Mouse (Mus musculus) ovary, postnatal 10 days (tissue): ENCODE data around the gene Vmn2r37.
"Not testable (repeated sequence)": the region's sequence is repeated elsewhere in the genome, so short reads cannot be mapped to it uniquely, and the experiment has no call there.

ENCODE experiments used
- DNase-seq: peaks from one replicate; pipeline ENCODE4 v3.0.0; 2022; ENCODE audit warnings: low spot score

The Vmn2r37 gene

GRCm38 (mm10) chr7:9223553-9223952 lies at the start of gene Vmn2r37:
Gene Vmn2r37 (minus strand): TSS chr7:9223653.
- not testable (repeated sequence) for DNase-seq
